Mouse (Mus musculus) forebrain, embryonic 11.5 days (tissue): ENCODE measurements around the gene Nwd2. TPM values are rescaled to one million over a fixed set of nuclear protein-coding genes. Genes with fewer than 3 reads are reported as not detected.

Experiments used
- ATAC-seq: fragments of 200-750 bp; cut with Nextera tagmentation; replicated peaks from 2 replicates; pipeline ENCODE4 v1.8.0; 2017; ENCODE audit warnings: moderate TSS enrichment; ENCODE audit not compliant: low FRiP score
- DNase-seq: peaks from one replicate; pipeline ENCODE4 v3.0.0-alpha.2; 2017; ENCODE audit warnings: low spot score
- H3K27ac ChIP-seq: fragments of 300-500 bp; sonication (generic); 2 replicates; pipeline ENCODE4 v1.5.1; 2014; ENCODE audit warnings: low read depth, low read length
- H3K27me3 ChIP-seq: fragments of 300-500 bp; sonication (generic); 2 replicates; pipeline ENCODE4 v1.6.1; 2014; ENCODE audit warnings: mild to moderate bottlenecking, low read length, mixed read lengths; ENCODE audit not compliant: control insufficient read depth, insufficient read depth
- H3K36me3 ChIP-seq: fragments of 300-500 bp; sonication (generic); 2 replicates; pipeline ENCODE4 v1.6.1; 2014; ENCODE audit warnings: mild to moderate bottlenecking, low read length, moderate library complexity, mixed read lengths; ENCODE audit not compliant: control insufficient read depth, insufficient read depth
- H3K4me1 ChIP-seq: fragments of 300-500 bp; sonication (generic); replicated peaks from 2 replicates; pipeline ENCODE4 v1.6.1; 2014; ENCODE audit warnings: low read length, mixed read lengths; ENCODE audit not compliant: control insufficient read depth, insufficient read depth
- H3K4me2 ChIP-seq: fragments of 300-500 bp; sonication (generic); 2 replicates; pipeline ENCODE4 v1.6.1; 2014; ENCODE audit warnings: low read depth, mild to moderate bottlenecking, low read length, moderate library complexity, mixed read lengths; ENCODE audit not compliant: severe bottlenecking
- H3K4me3 ChIP-seq: fragments of 300-500 bp; sonication (generic); 2 replicates; pipeline ENCODE4 v1.5.1; 2014; ENCODE audit warnings: low read depth, low read length
- H3K9ac ChIP-seq: fragments of 300-500 bp; sonication (generic); 2 replicates; pipeline ENCODE4 v1.6.1; 2014; ENCODE audit warnings: low read length
- H3K9me3 ChIP-seq: fragments of 300-500 bp; sonication (generic); 2 replicates; pipeline ENCODE4 v1.6.1; 2016; ENCODE audit warnings: low read length, mixed read lengths; ENCODE audit not compliant: control insufficient read depth
- WGBS: fragments of 180-500 bp; shearing (Covaris S2); extraction: QIAGEN DNeasy Blood & Tissue Kit; methylation state at CpG from one replicate; pipeline ENCODE4 v1.1.7; 2014; 5-methylcytosine and 5-hydroxymethylcytosine counted together
- polyA plus RNA-seq: library from polyadenylated mRNA; unstranded; fragments of >200 nt; fragmentation: Nextera tagmentation; extraction: Ambion mirVana; gene quantifications from 2 replicates; pipeline ENCODE4 v1.2.1, GENCODE M21; 2014

Nwd2 gene
- polyA plus RNA-seq, 1 experiment from 2014 or later: 0.21 TPM

- WGBS: 93% methylated on average over 8 of the region's 8 CpGs
- H3K36me3 ChIP-seq: no peaks in the 10 kb centered on the region
- H3K4me2 ChIP-seq: no peak overlapping the region
- H3K27me3 ChIP-seq: no peaks in the 10 kb centered on the region
- H3K4me3 ChIP-seq: no peak overlapping the region
- H3K9ac ChIP-seq: no peak overlapping the region
- ATAC-seq (no peak), DNase-seq (no peak)
- H3K4me1 ChIP-seq: no peaks in the 10 kb centered on the region
- peaks cover 3% of the 10 kb centered on the region; the same call in 1 of the 2 replicates for H3K9me3 ChIP-seq
- no peak overlapping the region for H3K27ac ChIP-seq
These were observed 198.2 kb downstream of the Nwd2 start for GRCm38 (mm10) chr5:63847080-63847479.

- no peak overlapping the region for H3K4me3 ChIP-seq
- H3K27me3 ChIP-seq: no peaks in the 10 kb centered on the region
- WGBS: 93% methylated on average over 13 of the region's 13 CpGs
- ATAC-seq: no peak
- no peaks in the 10 kb centered on the region for H3K4me1 ChIP-seq
- no peak overlapping the region for H3K27ac ChIP-seq
- H3K9me3 ChIP-seq: peaks cover 3% of the 10 kb centered on the region; the same call in 1 of the 2 replicates
- H3K4me2 ChIP-seq: no peak overlapping the region
- no peak for DNase-seq
- H3K9ac ChIP-seq: no peak overlapping the region
- no peaks in the 10 kb centered on the region for H3K36me3 ChIP-seq
These were observed 198.8 kb downstream of the Nwd2 start for GRCm38 (mm10) chr5:63847541-63848226.

- Histone ChIP-seq H3K4me2 (no peak overlapping the region), H3K4me1 (no peaks in the 10 kb centered on the region), H3K9ac (no peak overlapping the region), H3K36me3 (no peaks in the 10 kb centered on the region), H3K9me3 (no peaks in the 10 kb centered on the region), H3K27ac (no peak overlapping the region), H3K4me3 (no peak overlapping the region), H3K27me3 (no peaks in the 10 kb centered on the region)
- no peak for ATAC-seq
- no peak for DNase-seq
- 90% methylated on average over 8 of the region's 8 CpGs for WGBS
These were observed 210.0 kb downstream of the Nwd2 start for GRCm38 (mm10) chr5:63858901-63859300.

Other genes with a start within 250 kb of the Nwd2 start
- gene 0610040J01Rik, start 163.3 kb downstream of the Nwd2 start, polyA plus RNA-seq: 0.76 and 0.94 TPM in 2 replicates